Mouse (Mus musculus): ENCODE measurements around the gene Tsku. TPM values are rescaled to one million over a fixed set of nuclear protein-coding genes. Genes with fewer than 3 reads are reported as not detected.

The Tsku gene
- polyA plus RNA-seq (2014; fragmentation: Illumina TruSeq; extraction: RNeasy Lipid Tissue Mini Kit (QIAGEN cat#74804); ENCODE audit: low read depth, low replicate concordance) = 2.3 TPM

DNA sequence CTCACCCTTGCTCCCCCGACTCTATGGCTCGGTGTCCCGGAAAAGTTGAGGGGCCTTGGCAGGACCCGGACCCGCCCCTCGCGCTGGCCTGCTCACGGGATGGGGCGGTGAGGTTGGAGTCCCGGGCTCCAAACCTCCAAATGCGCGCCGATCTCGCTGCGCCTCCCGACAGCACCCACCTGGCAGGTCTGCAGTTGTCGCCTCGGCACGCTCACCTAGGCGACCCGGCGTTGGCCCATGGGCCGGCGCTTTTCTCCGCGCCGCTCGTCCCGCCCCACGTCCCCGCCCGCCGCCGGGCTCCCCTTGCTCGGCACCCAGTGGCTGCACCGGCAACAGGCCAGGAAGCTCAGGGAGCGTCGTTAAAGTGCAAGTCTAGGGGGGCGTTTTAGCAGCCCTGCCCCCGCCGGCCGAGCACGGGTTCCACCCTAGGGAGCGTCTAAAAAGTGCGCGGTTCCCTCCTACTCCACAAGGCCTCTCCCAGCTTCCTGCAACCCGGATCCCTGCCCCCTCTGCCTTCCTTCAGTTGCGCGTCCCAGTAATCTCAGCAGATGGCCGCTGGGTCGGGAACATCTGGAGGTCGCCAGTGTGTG is at the start of gene Tsku:
Tsku (minus strand) TSS at position 266 of the 590 bp plus-strand sequence.

DNA sequence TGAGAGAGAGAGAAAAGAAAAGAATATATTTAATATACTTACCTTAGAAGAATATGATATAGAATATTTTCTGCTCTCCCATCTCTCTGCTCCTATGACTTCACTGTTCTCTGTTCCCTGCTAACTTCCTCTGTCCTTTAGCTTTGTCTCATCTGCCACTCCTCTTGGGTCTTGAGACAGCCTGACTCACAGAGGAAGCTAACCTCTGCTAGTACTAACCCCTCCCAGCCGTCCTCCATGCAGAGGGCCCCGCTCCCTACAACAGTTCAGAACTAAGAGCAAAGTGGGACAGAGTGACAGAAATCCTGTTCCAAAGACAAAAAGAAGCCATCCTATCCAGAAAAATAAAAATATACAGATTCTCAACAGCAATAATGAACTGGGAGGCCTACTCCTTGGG is 40.0 kb downstream of the Tsku start, which contains the start of gene Acer3:
Acer3 (minus strand) TSS at position 126 of the 400 bp plus-strand sequence.

Other genes starting within 250 kb of the Tsku start
- gene Myo7a, start 241.8 kb downstream of the Tsku start, polyA plus RNA-seq (2014; fragmentation: Illumina TruSeq; extraction: RNeasy Lipid Tissue Mini Kit (QIAGEN cat#74804); ENCODE audit: low read depth, low replicate concordance) = 13.7 TPM
- not detected for gene Omp, start 215.8 kb downstream of the Tsku start, polyA plus RNA-seq (2014; fragmentation: Illumina TruSeq; extraction: RNeasy Lipid Tissue Mini Kit (QIAGEN cat#74804); ENCODE audit: low read depth, low replicate concordance)
- 1.0 TPM for gene Capn5, start 183.1 kb downstream of the Tsku start, polyA plus RNA-seq (2014; fragmentation: Illumina TruSeq; extraction: RNeasy Lipid Tissue Mini Kit (QIAGEN cat#74804); ENCODE audit: low read depth, low replicate concordance)
- not detected for gene B3gnt6, start 161.8 kb downstream of the Tsku start, polyA plus RNA-seq (2014; fragmentation: Illumina TruSeq; extraction: RNeasy Lipid Tissue Mini Kit (QIAGEN cat#74804); ENCODE audit: low read depth, low replicate concordance)
- 39.0 TPM for gene Acer3, start 40.1 kb downstream of the Tsku start, polyA plus RNA-seq (2014; fragmentation: Illumina TruSeq; extraction: RNeasy Lipid Tissue Mini Kit (QIAGEN cat#74804); ENCODE audit: low read depth, low replicate concordance)
- gene Gucy2d, start 79.1 kb upstream of the Tsku start, polyA plus RNA-seq (2014; fragmentation: Illumina TruSeq; extraction: RNeasy Lipid Tissue Mini Kit (QIAGEN cat#74804); ENCODE audit: low read depth, low replicate concordance) = not detected
- gene Lrrc32, start 128.0 kb upstream of the Tsku start, polyA plus RNA-seq (2014; fragmentation: Illumina TruSeq; extraction: RNeasy Lipid Tissue Mini Kit (QIAGEN cat#74804); ENCODE audit: low read depth, low replicate concordance) = 1.0 TPM